Comparison of ENCODE assay signal across 22 mouse cellular contexts in genomic region chr2:156469508-156469907, GRCm38 (mm10). TPM values are rescaled to one million over a fixed set of nuclear protein-coding genes. Genes with fewer than 3 reads are reported as not detected.
DNase-seq lines count a peak whose midpoint lies in the region; ATAC-seq and TF ChIP-seq lines count a peak whose summit lies in the region.
"Had no signal": no experiment of that assay in that cellular context is flagged by ENCODE, and none has a peak within 500 bp of the region (broad histone marks: within the 10 kb centered on the region; RNA-seq: fewer than 3 reads in every experiment).

No protein-coding gene starts in this region.

- no peaks in the 10 kb centered on the region for H3K36me3 ChIP-seq in forebrain, embryonic 14.5 days (ENCODE audit: control insufficient read depth, insufficient read depth, low read length)
- no peaks in the 10 kb centered on the region for H3K36me3 ChIP-seq in forebrain, embryonic 11.5 days (ENCODE audit: control insufficient read depth, insufficient read depth, low read length)
- H3K36me3 ChIP-seq in heart, embryonic 12.5 days = no peaks in the 10 kb centered on the region
- H3K36me3 ChIP-seq in CH12.LX (replicated peaks in 1 of 2; ENCODE audit: control insufficient read depth in 1 of 2, insufficient read depth in 1 of 2, low read length in 1 of 2) = no peaks in the 10 kb centered on the region
- H3K36me3 ChIP-seq: embryonic facial prominence, embryonic 15.5 days had no signal

- no peak for TF ChIP-seq RAD21 in CH12.LX (IDR thresholded peaks at IDR 0.05; ENCODE audit: low read depth, low read length)

- intact Hi-C loops in gastrocnemius, adult 2 months (cut with DNase I) = no loop called here
- intact Hi-C loops in heart, postnatal 10 days (cut with DNase I) = no loop called here

- TF ChIP-seq CTCF in gastrocnemius, adult 2 months (IDR thresholded peaks at IDR 0.05) = no peak
- no peak for TF ChIP-seq CTCF in CH12.LX (conservative IDR thresholded peaks at IDR 0.05 in 1 of 2, IDR thresholded peaks at IDR 0.05 in 1 of 2; ENCODE audit: low read depth in 2 of 2, low read length in 2 of 2)

- no peak for DNase-seq in forebrain, embryonic 14.5 days (ENCODE audit: low spot score)
- no peak for DNase-seq in forebrain, embryonic 11.5 days (ENCODE audit: low spot score)
- no peak for DNase-seq in gastrocnemius, adult 2 months
- DNase-seq in gastrocnemius, adult 18-20 months (ENCODE audit: low spot score) = no peak
- DNase-seq in heart, postnatal 10 days = no peak
- DNase-seq in CH12.LX (ENCODE audit: extremely low read depth) = no peak
- DNase-seq in left cerebral cortex, adult 18-20 months (ENCODE audit: low spot score in 2 of 2) = no peak
- DNase-seq: adrenal gland, postnatal 14 days; cerebellum, adult 2 months; cerebellum, postnatal 14 days; embryo, embryonic 11 days; gastrocnemius, postnatal 10 days; heart, adult 2 months; kidney, adult 8-10 months had no signal

- no peak for ATAC-seq in forebrain, embryonic 14.5 days
- ATAC-seq in forebrain, embryonic 11.5 days (replicated peaks; ENCODE audit: low FRiP score) = no peak
- no peak for ATAC-seq in heart, embryonic 12.5 days (ENCODE audit: insufficient number of reproducible peaks, low FRiP score)
- ATAC-seq: activated CD4-positive, CD25-positive, alpha-beta regulatory T cell, adult 4 months; hindbrain, embryonic 16.5 days; inflammation-experienced regulatory T-cells, adult 6 months; intestine, postnatal 0 days; Patski had no signal

- in situ Hi-C loops in CH12.LX (cut with MboI; ENCODE audit: low pct_ligation_motif_present, low pct_unique_long_range_greater_than_20kb, low sequenced_read_pairs) = no loop called here

- dilution Hi-C loops in CH12.LX (cut with MboI; ENCODE audit: extremely low pct_ligation_motif_present, extremely low pct_unique_long_range_greater_than_20kb, low sequenced_read_pairs) = no loop called here

- 73% methylated on average over 8 of the region's 8 CpGs for WGBS in forebrain, embryonic 14.5 days
- WGBS in forebrain, embryonic 11.5 days = 73% methylated on average over 8 of the region's 8 CpGs
- 61% methylated on average over 8 of the region's 8 CpGs for WGBS in heart, embryonic 12.5 days

- no peaks in the 10 kb centered on the region for H3K4me1 ChIP-seq in forebrain, embryonic 14.5 days (ENCODE audit: control insufficient read depth, insufficient read depth, low read length)
- H3K4me1 ChIP-seq in forebrain, embryonic 11.5 days (replicated peaks; ENCODE audit: control insufficient read depth, insufficient read depth, low read length) = no peaks in the 10 kb centered on the region
- peaks cover 62% of the 10 kb centered on the region for H3K4me1 ChIP-seq in heart, embryonic 12.5 days (replicated peaks)
- H3K4me1 ChIP-seq in CH12.LX (ENCODE audit: control insufficient read depth in 1 of 2, insufficient read depth in 2 of 2) = peaks cover 3 to 5% of the 10 kb centered on the region in 2 experiments; a peak in 1 of 4 replicates

- H3K4me2 ChIP-seq in forebrain, embryonic 14.5 days (ENCODE audit: low read length) = no peak overlapping the region
- no peak overlapping the region for H3K4me2 ChIP-seq in forebrain, embryonic 11.5 days (ENCODE audit: low read depth, low read length, severe bottlenecking)
- no peak overlapping the region for H3K4me2 ChIP-seq in heart, embryonic 12.5 days
- no peak overlapping the region for H3K4me2 ChIP-seq in CH12.LX (ENCODE audit: insufficient read depth, low read depth, poor library complexity, severe bottlenecking)
- H3K4me2 ChIP-seq: embryonic facial prominence, embryonic 15.5 days had no signal

- H3K9ac ChIP-seq in forebrain, embryonic 14.5 days (ENCODE audit: low read length) = no peak overlapping the region
- no peak overlapping the region for H3K9ac ChIP-seq in forebrain, embryonic 11.5 days (ENCODE audit: low read length)
- no peak overlapping the region for H3K9ac ChIP-seq in heart, embryonic 12.5 days
- no peak overlapping the region for H3K9ac ChIP-seq in CH12.LX (ENCODE audit: insufficient read depth, low read depth)
- H3K9ac ChIP-seq: embryonic facial prominence, embryonic 15.5 days had no signal

- TF ChIP-seq POLR2A in CH12.LX (IDR thresholded peaks at IDR 0.05; ENCODE audit: low read depth, low read length) = no peak

- H3K9me3 ChIP-seq in forebrain, embryonic 14.5 days (replicated peaks; ENCODE audit: control insufficient read depth, low read length) = no peaks in the 10 kb centered on the region
- no peaks in the 10 kb centered on the region for H3K9me3 ChIP-seq in forebrain, embryonic 11.5 days (ENCODE audit: control insufficient read depth, low read length)
- H3K9me3 ChIP-seq in heart, embryonic 12.5 days (replicated peaks) = no peaks in the 10 kb centered on the region
- no peaks in the 10 kb centered on the region for H3K9me3 ChIP-seq in CH12.LX (replicated peaks; ENCODE audit: low read length)
- H3K9me3 ChIP-seq: embryonic facial prominence, embryonic 15.5 days had no signal

- 0 out of 2 replicates have a peak overlapping the region, but pooled peaks have one; percentile 27 for H3K27ac ChIP-seq in forebrain, embryonic 14.5 days (ENCODE audit: low read depth, low read length)
- H3K27ac ChIP-seq in forebrain, embryonic 11.5 days (ENCODE audit: low read depth, low read length) = no peak overlapping the region
- 0 out of 2 replicates have a peak overlapping the region, but pooled peaks have one; percentile 20 for H3K27ac ChIP-seq in gastrocnemius, adult 2 months
- peak overlapping the region; percentile 17 for H3K27ac ChIP-seq in heart, embryonic 12.5 days (ENCODE audit: poor library complexity, severe bottlenecking)
- no peak overlapping the region for H3K27ac ChIP-seq in CH12.LX (ENCODE audit: insufficient read depth, low read depth)
- H3K27ac ChIP-seq: embryonic facial prominence, embryonic 15.5 days; heart, adult 2 months had no signal

- H3K27me3 ChIP-seq in forebrain, embryonic 14.5 days (replicated peaks; ENCODE audit: control insufficient read depth, insufficient read depth, low read length) = no peaks in the 10 kb centered on the region
- H3K27me3 ChIP-seq in forebrain, embryonic 11.5 days (ENCODE audit: control insufficient read depth, insufficient read depth, low read length) = no peaks in the 10 kb centered on the region
- no peaks in the 10 kb centered on the region for H3K27me3 ChIP-seq in heart, embryonic 12.5 days (replicated peaks)
- peaks cover 73% of the 10 kb centered on the region for H3K27me3 ChIP-seq in CH12.LX (replicated peaks)
- H3K27me3 ChIP-seq: embryonic facial prominence, embryonic 15.5 days; Patski had no signal

- H3K4me3 ChIP-seq in forebrain, embryonic 14.5 days (ENCODE audit: low read depth, low read length) = no peak overlapping the region
- H3K4me3 ChIP-seq in forebrain, embryonic 11.5 days (ENCODE audit: low read depth, low read length) = no peak overlapping the region
- H3K4me3 ChIP-seq in gastrocnemius, adult 2 months = no peak overlapping the region
- H3K4me3 ChIP-seq in heart, embryonic 12.5 days = no peak overlapping the region
- H3K4me3 ChIP-seq in CH12.LX (replicated peaks in 1 of 3; ENCODE audit: low read depth in 2 of 3, low read length in 2 of 3, poor library complexity in 1 of 3) = no peak overlapping the region
- H3K4me3 ChIP-seq: embryonic facial prominence, embryonic 15.5 days; erythroblast, embryonic 14.5 days; heart, adult 2 months had no signal

- TF ChIP-seq EP300 in CH12.LX (IDR thresholded peaks at IDR 0.05; ENCODE audit: low read length) = peak; percentile 27; the same call in 1 of the 2 replicates

- H3K79me2 ChIP-seq in CH12.LX (replicated peaks; ENCODE audit: control insufficient read depth, extremely low read depth, insufficient read depth, poor library complexity, severe bottlenecking) = no peaks in the 10 kb centered on the region

TF ChIP-seq in CH12.LX, 34 proteins besides CTCF, POLR2A, EP300 and RAD21 (continues in another document):
- TF ChIP-seq ELF1 (IDR thresholded peaks at IDR 0.05; ENCODE audit: low read depth, low read length) = no peak
- TF ChIP-seq MYC (IDR thresholded peaks at IDR 0.05; ENCODE audit: low read depth, low read length) = no peak
- TF ChIP-seq CHD2 (IDR thresholded peaks at IDR 0.05; ENCODE audit: low read length) = no peak
- TF ChIP-seq KAT2A (IDR thresholded peaks at IDR 0.05; ENCODE audit: insufficient replicate concordance, low read length) = no peak
- no peak for TF ChIP-seq MAX (IDR thresholded peaks at IDR 0.05; ENCODE audit: low read length)
- TF ChIP-seq JUN (IDR thresholded peaks at IDR 0.05; ENCODE audit: insufficient read depth, low read depth, low read length) = no peak
- TF ChIP-seq BHLHE40 (IDR thresholded peaks at IDR 0.05; ENCODE audit: low read depth, low read length) = peak; percentile 75
- TF ChIP-seq MEF2A (IDR thresholded peaks at IDR 0.05; ENCODE audit: borderline replicate concordance, low read depth, low read length) = 0 out of 2 replicates have a peak, but pooled peaks have one; percentile 14
- TF ChIP-seq IRF4 (IDR thresholded peaks at IDR 0.05; ENCODE audit: low read depth, low read length) = no peak
- TF ChIP-seq USF1 (IDR thresholded peaks at IDR 0.05; ENCODE audit: low read depth, low read length) = no peak
- TF ChIP-seq E2F4 (IDR thresholded peaks at IDR 0.05; ENCODE audit: insufficient replicate concordance, low read depth, low read length) = no peak
- TF ChIP-seq TBP (conservative IDR thresholded peaks at IDR 0.05; ENCODE audit: low read depth, low read length) = no peak
- no peak for TF ChIP-seq ZNF384 (IDR thresholded peaks at IDR 0.05; ENCODE audit: low read depth, low read length)
- no peak for TF ChIP-seq ZKSCAN1 (IDR thresholded peaks at IDR 0.05; ENCODE audit: borderline replicate concordance, low read depth, low read length)
- TF ChIP-seq MAZ (IDR thresholded peaks at IDR 0.05; ENCODE audit: low read depth, low read length) = no peak
- peak; percentile 15; the same call in 1 of the 2 replicates for TF ChIP-seq ETS1 (conservative IDR thresholded peaks at IDR 0.05; ENCODE audit: low read depth, low read length)
- no peak for TF ChIP-seq RCOR1 (conservative IDR thresholded peaks at IDR 0.05; ENCODE audit: low read depth, low read length)
- no peak for TF ChIP-seq USF2 (conservative IDR thresholded peaks at IDR 0.05; ENCODE audit: low read depth, low read length)
- no peak for TF ChIP-seq ZMIZ1 (IDR thresholded peaks at IDR 0.05; ENCODE audit: low read depth, low read length)

RNA-seq across cellular contexts. Expression of gene Epb41l1, which starts 48.8 kb away (rescaled TPM):
- polyA plus RNA-seq in forebrain, embryonic 14.5 days (2014; fragmentation: Nextera tagmentation; extraction: Ambion mirVana) = 9.6 and 11.2 TPM in 2 replicates
- 3.1 and 3.6 TPM in 2 replicates for polyA plus RNA-seq in forebrain, embryonic 11.5 days (2014; fragmentation: Nextera tagmentation; extraction: Ambion mirVana)
- 1 to 10 TPM; 3.8 to 4.6 TPM for total RNA-seq in gastrocnemius, adult 2 months (2021)
- total RNA-seq in gastrocnemius, adult 18-20 months (2021) = 1 to 10 TPM; 4.6 to 4.8 TPM
- polyA plus RNA-seq in heart, embryonic 12.5 days (2016; fragmentation: Nextera tagmentation; extraction: Ambion mirVana) = 1.2 and 1.4 TPM in 2 replicates
- 10 to 100 TPM; 15.9 to 19.9 TPM for total RNA-seq in heart, postnatal 10 days (2021)
- total RNA-seq in CH12.LX (2012; rRNA removed) = 0.08 and 0.21 TPM in 2 replicates
- not detected in 2 replicates for total RNA-seq in CH12.LX (2014; rRNA removed)
- polyA plus RNA-seq in CH12.LX (2012; ENCODE audit: insufficient read length, low read depth) = not detected in 2 replicates
- total RNA-seq in left cerebral cortex, adult 18-20 months (2021) = 100 to 1,000 TPM; 364 to 365 TPM

Comparison
In these comparisons a context has a peak if more than half of its experiments do, and no peak if none do; other contexts are left out.
1. H3K27ac ChIP-seq: peak in forebrain, embryonic 14.5 days (single experiment), gastrocnemius, adult 2 months (single experiment) and heart, embryonic 12.5 days (single experiment); none in forebrain, embryonic 11.5 days (single experiment) and CH12.LX (single experiment).
2. RNA of gene Epb41l1, which starts 48.8 kb away (total RNA-seq): 364 to 365 TPM in left cerebral cortex, adult 18-20 months; 15.9 to 19.9 TPM in heart, postnatal 10 days, 4.6 to 4.8 TPM in gastrocnemius, adult 18-20 months, 3.8 to 4.6 TPM in gastrocnemius, adult 2 months and 0.08 to 0.21 TPM in CH12.LX; every median in the first group is over 10 times any median in the second.